Mouse (Mus musculus) cortical plate, adult 2 months (tissue): Measurements from ENCODE around the gene Gm36864. TPM values are rescaled to one million over a fixed set of nuclear protein-coding genes. Genes with fewer than 3 reads are reported as not detected.
"Not testable (repeated sequence)": the region's sequence is repeated elsewhere in the genome, so short reads cannot be mapped to it uniquely, and the experiment has no call there.

Source experiments
- H3K27ac ChIP-seq: fragments of 200-500 bp; 2 replicates; pipeline ENCODE4 v1.5.1; 2012; ENCODE audit warnings: low read length, control low read depth, inconsistent platforms; ENCODE audit not compliant: insufficient read depth
- H3K4me1 ChIP-seq: fragments of 200-500 bp; 2 replicates; pipeline ENCODE4 v1.6.1; 2011; ENCODE audit warnings: low read length; ENCODE audit not compliant: control insufficient read depth, insufficient read depth
- H3K4me3 ChIP-seq: fragments of 200-500 bp; 2 replicates; pipeline ENCODE4 v1.5.1; 2011; ENCODE audit warnings: mild to moderate bottlenecking, low read length, control low read depth; ENCODE audit not compliant: insufficient read depth
- CTCF ChIP-seq: fragments of 200-500 bp; IDR thresholded peaks from 2 replicates; pipeline ENCODE4 v1.5.1; 2011; ENCODE audit warnings: mild to moderate bottlenecking, control low read depth, low read length; ENCODE audit not compliant: insufficient read depth; ENCODE audit errors: extremely low read depth
- POLR2A ChIP-seq: fragments of 200-500 bp; IDR thresholded peaks from 2 replicates; pipeline ENCODE4 v1.6.1; 2011; ENCODE audit warnings: mild to moderate bottlenecking, low read length, control low read depth; ENCODE audit not compliant: insufficient read depth; ENCODE audit errors: extremely low read depth
- polyA plus RNA-seq: library from polyadenylated mRNA; depleted of rRNA; stranded (reverse); fragments of >200 nt; gene quantifications from 2 replicates; pipeline ENCODE4 v1.2.3, GENCODE M21; 2012; rRNA removed

Gm36864 gene
- not detected in 2 replicates for polyA plus RNA-seq

DNA sequence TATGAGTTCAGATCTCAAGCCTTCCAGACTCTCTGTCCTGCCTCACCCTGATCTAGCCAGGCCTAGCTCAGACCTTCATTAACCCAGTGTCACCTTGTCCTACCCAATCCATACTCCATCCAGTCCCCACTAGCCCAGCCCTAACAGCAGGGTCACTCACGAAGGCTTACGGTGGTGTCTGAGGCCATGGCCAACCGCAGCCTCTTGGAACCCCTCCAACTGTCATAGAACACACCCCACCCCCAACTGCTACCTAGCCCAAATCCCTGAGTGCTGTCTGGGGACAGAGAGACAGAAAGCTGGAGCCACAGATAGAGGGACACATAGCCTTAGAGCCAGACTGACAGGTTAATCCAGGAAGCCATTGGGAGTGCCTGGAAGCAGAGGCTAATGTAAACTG lies at the start of gene Gm36864:
Gm36864 (plus strand) TSS at position 269 of the 400 bp plus-strand sequence.
- no peaks in the 10 kb centered on the region for H3K4me1 ChIP-seq
- TF ChIP-seq POLR2A (no peak), CTCF (no peak)
- H3K27ac ChIP-seq = no peak within 1 kb of the TSS
- H3K4me3 ChIP-seq = no peak within 1 kb of the TSS

DNA sequence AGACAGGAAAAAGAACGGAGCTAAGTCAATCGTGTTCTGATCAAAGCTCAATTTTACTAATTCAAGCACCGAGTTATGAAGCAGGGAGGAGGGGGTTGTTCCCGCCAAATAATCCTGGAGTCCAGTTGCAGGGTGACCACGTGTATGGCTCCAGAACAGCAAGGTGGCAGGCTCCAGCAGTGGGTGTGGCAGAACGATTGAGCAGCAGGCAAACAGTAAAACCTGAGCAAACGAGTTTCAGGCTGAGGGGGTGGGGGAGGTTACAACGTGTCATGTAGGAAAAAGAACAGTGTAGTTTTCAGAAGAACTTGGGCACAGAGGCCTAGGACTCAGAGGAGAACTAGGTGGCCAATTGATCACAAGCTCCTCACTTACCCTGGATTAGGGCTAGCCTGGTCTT lies 49.5 kb upstream of the Gm36864 start:
- not testable (repeated sequence) for H3K27ac ChIP-seq, H3K4me1 ChIP-seq, H3K4me3 ChIP-seq

DNA sequence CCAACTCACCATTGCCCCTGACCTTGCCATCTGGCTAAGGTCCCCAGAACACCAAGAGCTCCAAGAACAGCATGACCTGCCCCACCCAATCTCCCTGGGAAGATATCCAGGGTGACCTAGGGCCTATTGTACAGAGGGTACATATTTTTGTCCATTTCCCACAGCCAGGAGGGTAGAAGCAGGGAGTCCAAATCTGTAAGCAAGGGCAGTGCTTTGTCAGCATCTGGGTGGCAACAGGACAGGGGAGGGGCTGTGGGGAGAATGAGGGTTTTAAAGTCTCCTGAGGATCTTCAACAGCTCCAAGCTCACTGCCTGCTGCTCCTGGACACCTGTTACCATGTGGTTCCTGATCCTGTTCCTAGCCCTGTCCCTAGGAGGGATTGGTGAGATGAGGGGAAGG lies 48.0 kb upstream of the Gm36864 start, which contains the start of gene Klk1b24:
Klk1b24 (plus strand) TSS at position 301 of the 400 bp plus-strand sequence.
- H3K27ac ChIP-seq, H3K4me3 ChIP-seq, H3K4me1 ChIP-seq: not testable (repeated sequence)

DNA sequence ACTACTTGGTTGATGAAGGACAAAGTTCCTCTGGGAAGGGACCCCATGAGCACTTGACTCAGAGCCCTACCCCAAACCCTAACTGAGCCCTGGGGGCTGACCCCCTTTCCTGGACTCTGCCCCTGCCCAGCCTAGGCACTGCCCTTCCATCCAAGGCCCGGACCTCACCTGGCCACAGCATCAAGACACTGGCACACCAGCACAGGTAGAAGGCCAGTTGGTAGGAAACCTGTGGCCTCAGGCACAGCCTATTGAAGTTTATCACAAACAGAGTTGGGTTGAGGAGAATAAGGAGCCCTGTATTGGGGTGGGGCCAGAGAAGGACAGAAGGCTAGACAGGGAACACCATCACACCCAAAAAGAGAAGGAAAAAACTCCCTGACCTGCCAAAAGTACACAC lies 42.5 kb upstream of the Gm36864 start:
- H3K4me3 ChIP-seq, H3K4me1 ChIP-seq, H3K27ac ChIP-seq: not testable (repeated sequence)

DNA sequence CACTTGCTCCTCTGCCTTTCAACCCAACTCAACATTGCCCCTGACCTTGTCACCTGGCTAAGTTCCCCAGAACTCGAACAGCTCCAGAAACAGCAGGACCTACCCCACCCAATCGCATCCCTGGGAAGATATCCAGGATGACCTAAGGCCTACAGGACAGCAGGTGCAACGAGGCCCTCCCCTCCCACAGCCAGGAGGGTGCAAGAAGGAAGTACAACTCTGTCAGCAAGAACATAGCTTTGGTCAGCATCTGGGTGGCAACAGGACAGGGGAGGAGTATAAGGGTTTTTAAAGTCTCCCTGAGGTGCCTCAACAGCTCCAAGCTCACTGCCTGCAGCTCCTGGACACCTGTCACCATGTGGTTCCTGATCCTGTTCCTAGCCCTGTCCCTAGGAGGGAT lies 38.1 kb upstream of the Gm36864 start, which contains the start of gene Klk1b3:
Klk1b3 (plus strand) TSS at position 301 of the 400 bp plus-strand sequence.
- TF ChIP-seq POLR2A = no peak
- TF ChIP-seq CTCF = no peak
- Histone ChIP-seq H3K4me3 (no peak within 1 kb of the TSS), H3K4me1 (no peaks in the 10 kb centered on the region), H3K27ac (no peak within 1 kb of the TSS)

DNA sequence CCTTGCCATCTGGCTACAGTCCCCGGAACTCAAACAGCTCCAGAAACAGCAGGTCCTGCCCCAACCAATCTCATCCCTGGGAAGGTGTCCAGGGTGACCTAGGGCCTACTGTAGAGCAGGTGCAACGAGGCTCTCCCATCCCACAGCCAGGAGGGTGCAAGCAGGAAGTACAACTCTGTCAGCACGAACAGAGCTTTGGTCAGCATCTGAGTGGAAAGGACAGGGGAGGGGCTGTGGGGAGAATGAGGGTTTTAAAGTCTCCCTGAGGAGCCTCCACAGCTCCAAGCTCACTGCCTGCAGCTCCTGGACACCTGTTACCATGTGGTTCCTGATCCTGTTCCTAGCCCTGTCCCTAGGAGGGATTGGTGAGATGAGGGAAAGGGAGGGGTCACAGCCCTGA lies 28.8 kb upstream of the Gm36864 start, which contains the start of gene Klk1b4:
Klk1b4 (plus strand) TSS at position 301 of the 400 bp plus-strand sequence.
- H3K4me1 ChIP-seq, H3K4me3 ChIP-seq, H3K27ac ChIP-seq: not testable (repeated sequence)

DNA sequence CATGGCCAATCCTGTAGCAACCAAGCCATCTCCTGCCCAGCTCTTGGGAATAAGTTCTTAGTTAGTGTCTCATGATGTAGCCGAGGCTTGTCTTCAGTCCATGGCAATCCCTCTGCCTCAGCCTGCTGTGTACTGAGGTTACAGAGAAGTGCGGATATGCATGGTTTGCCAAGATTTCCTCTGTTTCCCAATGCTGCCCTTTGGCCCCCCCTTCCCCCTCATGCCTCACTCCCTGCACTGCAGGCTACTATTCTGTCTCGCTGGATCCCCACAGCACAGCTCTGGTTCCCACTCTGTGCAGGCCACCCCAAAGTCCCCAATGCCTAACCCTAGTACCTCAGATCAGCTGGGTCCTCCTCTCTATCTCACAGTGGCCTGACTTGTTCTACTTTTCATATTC lies 27.7 kb upstream of the Gm36864 start:
- Histone ChIP-seq H3K4me1 (no peaks in the 10 kb centered on the region), H3K27ac (no peak overlapping the region), H3K4me3 (no peak overlapping the region)
- TF ChIP-seq POLR2A (no peak), CTCF (no peak)

DNA sequence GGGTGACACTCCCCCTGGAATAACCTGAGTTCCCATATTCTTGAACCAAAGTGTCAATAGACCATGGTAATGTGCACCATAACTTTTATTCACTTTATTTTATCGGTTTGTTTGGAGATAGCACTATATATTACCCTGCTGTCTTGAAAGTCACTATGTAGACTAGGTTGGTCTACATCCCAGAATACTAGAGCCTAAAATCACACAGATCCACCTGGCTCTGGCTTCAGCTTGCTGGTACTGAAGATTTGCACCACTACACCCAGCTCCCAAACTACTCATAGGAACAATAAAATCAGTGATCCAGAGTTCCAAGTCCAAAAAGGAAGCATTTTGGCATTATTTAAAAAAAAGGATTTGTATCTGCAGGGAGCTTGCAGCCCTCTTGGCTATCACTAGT lies 20.3 kb upstream of the Gm36864 start, which contains the start of gene Klk1b5:
Klk1b5 (plus strand) TSS at position 301 of the 400 bp plus-strand sequence.
- no peaks in the 10 kb centered on the region for H3K4me1 ChIP-seq
- H3K27ac ChIP-seq = no peak within 1 kb of the TSS
- TF ChIP-seq CTCF (no peak), POLR2A (no peak)
- H3K4me3 ChIP-seq = no peak within 1 kb of the TSS

DNA sequence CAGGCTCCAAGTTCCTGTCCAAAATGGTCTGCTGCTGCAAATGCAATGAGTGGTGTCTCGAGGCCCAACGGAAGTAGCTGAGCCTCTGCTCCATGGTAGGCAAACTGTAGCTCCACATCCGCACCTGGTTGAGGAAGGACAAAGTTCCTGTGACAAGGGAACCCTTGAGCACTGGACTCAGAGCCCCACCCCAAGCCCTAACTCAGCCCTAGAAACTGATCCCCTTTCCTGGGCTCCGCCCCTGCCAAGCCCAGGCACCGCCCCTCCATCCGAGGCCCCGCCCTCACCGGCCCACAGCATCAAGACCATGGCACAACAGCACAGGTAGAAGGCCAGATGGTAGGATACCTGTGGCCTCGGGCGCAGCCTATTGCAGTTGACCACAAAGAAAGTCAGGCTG lies 14.4 kb upstream of the Gm36864 start:
- H3K4me3 ChIP-seq, H3K4me1 ChIP-seq, H3K27ac ChIP-seq: not testable (repeated sequence)

DNA sequence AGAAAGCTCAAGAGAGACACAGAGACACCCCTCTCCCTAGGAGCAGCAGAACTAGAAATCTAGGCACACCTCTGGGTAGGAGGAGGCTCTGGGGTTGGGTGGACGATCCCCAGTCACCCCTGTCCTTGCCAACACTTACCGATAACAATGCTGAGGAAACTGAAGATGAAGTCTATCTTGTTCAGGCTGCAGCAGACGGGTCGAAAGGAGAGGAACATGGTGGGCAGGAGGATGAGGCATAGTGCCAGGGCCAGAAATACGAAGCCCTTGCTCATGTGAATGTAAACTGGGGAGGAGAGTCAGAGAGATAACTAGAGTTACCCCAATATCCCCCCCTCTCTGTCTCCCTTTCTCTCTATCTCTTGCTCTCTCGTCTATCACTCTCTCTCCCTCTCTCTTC lies 13.6 kb upstream of the Gm36864 start:
- H3K4me3 ChIP-seq, H3K4me1 ChIP-seq, H3K27ac ChIP-seq: not testable (repeated sequence)

DNA sequence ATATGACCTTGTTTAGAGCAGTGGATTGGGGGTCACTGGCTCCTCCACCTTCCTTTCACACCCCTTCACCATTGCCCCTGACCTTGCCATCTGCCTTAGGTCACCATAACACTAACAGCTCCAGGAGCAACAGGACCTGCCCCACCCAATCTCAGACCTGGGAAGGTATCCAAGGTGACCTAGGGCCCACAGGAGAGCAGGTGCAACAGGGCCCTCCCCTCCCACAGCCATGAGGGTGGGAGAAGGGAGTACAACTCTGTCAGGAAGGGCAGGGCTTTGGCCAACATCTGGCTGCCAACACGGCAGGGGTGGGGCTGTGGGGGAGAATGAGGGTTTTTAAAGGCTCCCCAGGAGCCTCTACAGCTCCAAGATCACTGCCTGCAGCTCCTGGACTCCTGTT lies 10.9 kb upstream of the Gm36864 start, which contains the start of gene Klk1:
Klk1 (plus strand) TSS at position 285 of the 400 bp plus-strand sequence.
- Histone ChIP-seq H3K27ac (no peak within 1 kb of the TSS), H3K4me1 (no peaks in the 10 kb centered on the region), H3K4me3 (no peak within 1 kb of the TSS)
- TF ChIP-seq CTCF (no peak), POLR2A (no peak)
